Mouse (Mus musculus): ENCODE data around the gene Olfr154.

DNA sequence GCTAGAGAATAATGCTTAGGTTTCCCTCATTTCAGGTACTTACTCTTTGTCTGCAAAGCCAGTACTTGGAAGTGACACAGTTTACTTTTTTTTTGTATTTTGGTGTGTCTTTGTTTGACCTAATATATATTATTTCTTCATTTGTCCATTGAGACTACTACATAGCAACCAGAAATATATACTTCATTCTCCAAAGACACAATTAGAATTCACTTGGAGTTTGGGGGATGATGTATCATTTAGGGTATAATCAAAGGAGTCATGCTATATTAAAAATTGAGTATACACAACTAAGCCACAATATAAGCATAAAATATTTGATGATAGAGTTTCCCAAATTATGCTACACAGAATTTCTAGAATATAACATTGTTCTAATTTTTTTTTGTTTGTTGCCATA is 14.4 kb upstream of the Olfr154 start, which contains the start of gene Olfr1006:
- no peak for TF ChIP-seq POLR2A (IDR thresholded peaks at IDR 0.05; ENCODE audit: low read depth, low read length)
- TF ChIP-seq CTCF (IDR thresholded peaks at IDR 0.05; ENCODE audit: extremely low read depth, insufficient read length, insufficient replicate concordance, low read depth, low read length), result no peak
